Mouse (Mus musculus): ENCODE data around the gene Hat1. TPM values are rescaled to one million over a fixed set of nuclear protein-coding genes. Genes with fewer than 3 reads are reported as not detected.

Gene Hat1
- polyA plus RNA-seq, 1 experiment from 2014 or later: 205 TPM

GRCm38 (mm10) chr2:71381962-71382361, 6.8 kb upstream of the Hat1 start:
- ATAC-seq (replicated peaks; ENCODE audit: insufficient number of reproducible peaks, low FRiP score, low TSS enrichment, low read depth) (no peak), DNase-seq (ENCODE audit: low spot score) (no peak)
- Histone ChIP-seq H3K9me3 (replicated peaks; ENCODE audit: control insufficient read depth, low read length) (no peaks in the 10 kb centered on the region), H3K4me3 (ENCODE audit: low read depth, low read length) (no peak overlapping the region), H3K4me1 (ENCODE audit: control insufficient read depth, insufficient read depth, low read length) (no peaks in the 10 kb centered on the region), H3K27me3 (ENCODE audit: control insufficient read depth, insufficient read depth, low read length) (no peaks in the 10 kb centered on the region), H3K27ac (replicated peaks; ENCODE audit: low read depth, low read length) (no peak overlapping the region), H3K36me3 (replicated peaks; ENCODE audit: control insufficient read depth, insufficient read depth, low read depth, low read length) (no peaks in the 10 kb centered on the region), H3K9ac (replicated peaks; ENCODE audit: low read length) (no peak overlapping the region), H3K4me2 (ENCODE audit: low read depth, low read length) (no peak overlapping the region)
- 76% methylated on average over 4 of the region's 4 CpGs for WGBS

- no peaks in the 10 kb centered on the region for H3K4me1 ChIP-seq (ENCODE audit: control insufficient read depth, insufficient read depth, low read length)
- DNase-seq (ENCODE audit: low spot score) (no peak), ATAC-seq (replicated peaks; ENCODE audit: insufficient number of reproducible peaks, low FRiP score, low TSS enrichment, low read depth) (no peak)
- H3K27ac ChIP-seq (replicated peaks; ENCODE audit: low read depth, low read length): no peak overlapping the region
- no peak overlapping the region for H3K4me3 ChIP-seq (ENCODE audit: low read depth, low read length)
- WGBS: 31% methylated on average over 11 of the region's 11 CpGs
- no peaks in the 10 kb centered on the region for H3K27me3 ChIP-seq (ENCODE audit: control insufficient read depth, insufficient read depth, low read length)
- H3K36me3 ChIP-seq (replicated peaks; ENCODE audit: control insufficient read depth, insufficient read depth, low read depth, low read length): no peaks in the 10 kb centered on the region
- no peaks in the 10 kb centered on the region for H3K9me3 ChIP-seq (replicated peaks; ENCODE audit: control insufficient read depth, low read length)
- H3K4me2 ChIP-seq (ENCODE audit: low read depth, low read length): no peak overlapping the region
- no peak overlapping the region for H3K9ac ChIP-seq (replicated peaks; ENCODE audit: low read length)
Observed at GRCm38 (mm10) chr2:71383890-71384289, 4.9 kb upstream of the Hat1 start.

- Histone ChIP-seq H3K4me3 (ENCODE audit: low read depth, low read length) (no peak overlapping the region), H3K4me2 (ENCODE audit: low read depth, low read length) (no peak overlapping the region), H3K27me3 (ENCODE audit: control insufficient read depth, insufficient read depth, low read length) (no peaks in the 10 kb centered on the region), H3K36me3 (replicated peaks; ENCODE audit: control insufficient read depth, insufficient read depth, low read depth, low read length) (peaks cover 6% of the 10 kb centered on the region; the same call in 1 of the 2 replicates), H3K9me3 (replicated peaks; ENCODE audit: control insufficient read depth, low read length) (no peaks in the 10 kb centered on the region), H3K4me1 (ENCODE audit: control insufficient read depth, insufficient read depth, low read length) (no peaks in the 10 kb centered on the region), H3K9ac (replicated peaks; ENCODE audit: low read length) (no peak overlapping the region), H3K27ac (replicated peaks; ENCODE audit: low read depth, low read length) (no peak overlapping the region)
- 86% methylated on average over 6 of the region's 6 CpGs for WGBS
- no peak for DNase-seq (ENCODE audit: low spot score)
- no peak for ATAC-seq (replicated peaks; ENCODE audit: insufficient number of reproducible peaks, low FRiP score, low TSS enrichment, low read depth)
Observed at GRCm38 (mm10) chr2:71387766-71388165, 992 bp upstream of the Hat1 start.

GRCm38 (mm10) chr2:71389864-71390263, 1.1 kb downstream of the Hat1 start:
- H3K9me3 ChIP-seq (replicated peaks; ENCODE audit: control insufficient read depth, low read length): no peaks in the 10 kb centered on the region
- no peaks in the 10 kb centered on the region for H3K4me1 ChIP-seq (ENCODE audit: control insufficient read depth, insufficient read depth, low read length)
- H3K4me3 ChIP-seq (ENCODE audit: low read depth, low read length): peak overlapping the region; percentile 63
- no peak for DNase-seq (ENCODE audit: low spot score)
- H3K27me3 ChIP-seq (ENCODE audit: control insufficient read depth, insufficient read depth, low read length): no peaks in the 10 kb centered on the region
- peak overlapping the region; percentile 74 for H3K9ac ChIP-seq (replicated peaks; ENCODE audit: low read length)
- H3K27ac ChIP-seq (replicated peaks; ENCODE audit: low read depth, low read length): 0 out of 2 replicates have a peak overlapping the region, but pooled peaks have one; percentile 53
- peaks cover 9% of the 10 kb centered on the region; the same call in 1 of the 2 replicates for H3K36me3 ChIP-seq (replicated peaks; ENCODE audit: control insufficient read depth, insufficient read depth, low read depth, low read length)
- WGBS: 67% methylated on average over 9 of the region's 9 CpGs
- no peak for ATAC-seq (replicated peaks; ENCODE audit: insufficient number of reproducible peaks, low FRiP score, low TSS enrichment, low read depth)
- H3K4me2 ChIP-seq (ENCODE audit: low read depth, low read length): peak overlapping the region; percentile 78

- ATAC-seq (replicated peaks; ENCODE audit: insufficient number of reproducible peaks, low FRiP score, low TSS enrichment, low read depth) (no peak), DNase-seq (ENCODE audit: low spot score) (no peak)
- no peaks in the 10 kb centered on the region for H3K27me3 ChIP-seq (ENCODE audit: control insufficient read depth, insufficient read depth, low read length)
- no peaks in the 10 kb centered on the region for H3K36me3 ChIP-seq (replicated peaks; ENCODE audit: control insufficient read depth, insufficient read depth, low read depth, low read length)
- H3K9me3 ChIP-seq (replicated peaks; ENCODE audit: control insufficient read depth, low read length): no peaks in the 10 kb centered on the region
- WGBS: 100% methylated on average over 1 of the region's 1 CpGs
- H3K4me1 ChIP-seq (ENCODE audit: control insufficient read depth, insufficient read depth, low read length): no peaks in the 10 kb centered on the region
- H3K4me3 ChIP-seq (ENCODE audit: low read depth, low read length): no peak overlapping the region
- no peak overlapping the region for H3K27ac ChIP-seq (replicated peaks; ENCODE audit: low read depth, low read length)
- H3K9ac ChIP-seq (replicated peaks; ENCODE audit: low read length): no peak overlapping the region
- no peak overlapping the region for H3K4me2 ChIP-seq (ENCODE audit: low read depth, low read length)
Observed at GRCm38 (mm10) chr2:71405613-71406012, 16.9 kb downstream of the Hat1 start.

- no peaks in the 10 kb centered on the region for H3K4me1 ChIP-seq (ENCODE audit: control insufficient read depth, insufficient read depth, low read length)
- no peak overlapping the region for H3K27ac ChIP-seq (replicated peaks; ENCODE audit: low read depth, low read length)
- H3K27me3 ChIP-seq (ENCODE audit: control insufficient read depth, insufficient read depth, low read length): no peaks in the 10 kb centered on the region
- 79% methylated on average over 3 of the region's 3 CpGs for WGBS
- no peak overlapping the region for H3K9ac ChIP-seq (replicated peaks; ENCODE audit: low read length)
- H3K36me3 ChIP-seq (replicated peaks; ENCODE audit: control insufficient read depth, insufficient read depth, low read depth, low read length): peaks cover 5% of the 10 kb centered on the region
- DNase-seq (ENCODE audit: low spot score) (no peak), ATAC-seq (replicated peaks; ENCODE audit: insufficient number of reproducible peaks, low FRiP score, low TSS enrichment, low read depth) (no peak)
- no peaks in the 10 kb centered on the region for H3K9me3 ChIP-seq (replicated peaks; ENCODE audit: control insufficient read depth, low read length)
- H3K4me3 ChIP-seq (ENCODE audit: low read depth, low read length): no peak overlapping the region
- no peak overlapping the region for H3K4me2 ChIP-seq (ENCODE audit: low read depth, low read length)
Observed at GRCm38 (mm10) chr2:71418760-71419280, 30.1 kb downstream of the Hat1 start.

GRCm38 (mm10) chr2:71419408-71419807, 30.6 kb downstream of the Hat1 start:
- H3K9me3 ChIP-seq (replicated peaks; ENCODE audit: control insufficient read depth, low read length): no peaks in the 10 kb centered on the region
- H3K4me3 ChIP-seq (ENCODE audit: low read depth, low read length): no peak overlapping the region
- DNase-seq (ENCODE audit: low spot score): no peak
- peaks cover 5% of the 10 kb centered on the region for H3K36me3 ChIP-seq (replicated peaks; ENCODE audit: control insufficient read depth, insufficient read depth, low read depth, low read length)
- no peak for ATAC-seq (replicated peaks; ENCODE audit: insufficient number of reproducible peaks, low FRiP score, low TSS enrichment, low read depth)
- H3K9ac ChIP-seq (replicated peaks; ENCODE audit: low read length): no peak overlapping the region
- H3K4me2 ChIP-seq (ENCODE audit: low read depth, low read length): no peak overlapping the region
- H3K27ac ChIP-seq (replicated peaks; ENCODE audit: low read depth, low read length): no peak overlapping the region
- H3K4me1 ChIP-seq (ENCODE audit: control insufficient read depth, insufficient read depth, low read length): no peaks in the 10 kb centered on the region
- H3K27me3 ChIP-seq (ENCODE audit: control insufficient read depth, insufficient read depth, low read length): no peaks in the 10 kb centered on the region
- WGBS: 85% methylated on average over 3 of the region's 3 CpGs

- H3K36me3 ChIP-seq (replicated peaks; ENCODE audit: control insufficient read depth, insufficient read depth, low read depth, low read length): peaks cover 5% of the 10 kb centered on the region
- no peaks in the 10 kb centered on the region for H3K27me3 ChIP-seq (ENCODE audit: control insufficient read depth, insufficient read depth, low read length)
- ATAC-seq (replicated peaks; ENCODE audit: insufficient number of reproducible peaks, low FRiP score, low TSS enrichment, low read depth) (no peak), DNase-seq (ENCODE audit: low spot score) (peak; percentile 34)
- H3K4me2 ChIP-seq (ENCODE audit: low read depth, low read length): no peak overlapping the region
- no peak overlapping the region for H3K9ac ChIP-seq (replicated peaks; ENCODE audit: low read length)
- H3K27ac ChIP-seq (replicated peaks; ENCODE audit: low read depth, low read length): no peak overlapping the region
- H3K4me3 ChIP-seq (ENCODE audit: low read depth, low read length): no peak overlapping the region
- 87% methylated on average over 9 of the region's 9 CpGs for WGBS
- H3K9me3 ChIP-seq (replicated peaks; ENCODE audit: control insufficient read depth, low read length): no peaks in the 10 kb centered on the region
- no peaks in the 10 kb centered on the region for H3K4me1 ChIP-seq (ENCODE audit: control insufficient read depth, insufficient read depth, low read length)
Observed at GRCm38 (mm10) chr2:71420895-71421425, 32.2 kb downstream of the Hat1 start.
